Mouse (Mus musculus): ENCODE measurements around the gene St5.

DNA sequence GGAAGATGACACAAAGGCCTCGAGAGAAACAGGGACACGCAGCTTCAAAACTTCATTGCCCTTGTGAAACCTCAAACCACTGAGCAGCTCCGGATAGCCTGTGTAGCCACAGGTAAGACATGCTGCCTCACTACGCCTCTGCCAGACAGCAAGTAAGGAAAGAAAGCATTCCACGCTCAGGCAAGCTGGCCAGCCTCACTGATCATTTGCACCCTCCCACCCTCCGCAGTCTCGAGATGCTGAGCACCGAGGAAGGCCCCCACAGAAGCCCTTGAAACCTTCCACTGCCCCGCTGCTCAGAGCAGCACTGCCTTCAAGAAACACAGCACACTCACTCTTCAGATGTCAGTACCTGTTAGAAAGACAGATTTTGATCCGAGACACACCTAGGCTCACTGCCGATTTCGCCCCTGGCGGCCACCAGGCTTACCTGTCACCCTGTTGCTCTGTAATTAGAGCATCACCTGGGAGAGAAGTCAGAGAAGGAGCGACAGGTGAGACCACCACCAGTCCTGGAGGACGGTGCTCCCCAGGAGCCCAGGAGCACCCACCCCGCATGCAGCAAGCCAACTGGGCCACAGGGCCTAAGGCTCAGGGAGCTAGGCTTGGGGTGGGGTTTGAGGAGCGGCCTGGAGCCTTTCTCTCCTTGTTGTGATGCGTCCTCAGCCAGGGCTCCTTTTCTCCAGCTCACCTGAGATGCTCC, 210.6 kb downstream of the St5 start:
- TF ChIP-seq CTCF (IDR thresholded peaks at IDR 0.05 in 2 of 3, conservative IDR thresholded peaks at IDR 0.05 in 1 of 3; ENCODE audit: control insufficient read depth in 1 of 3, insufficient read depth in 1 of 3, low read depth in 2 of 3, low read length in 3 of 3, poor library complexity in 1 of 3, severe bottlenecking in 1 of 3) (no peak), TCF12 (IDR thresholded peaks at IDR 0.05; ENCODE audit: low read depth, low read length) (no peak), JUND (IDR thresholded peaks at IDR 0.05; ENCODE audit: low read depth, low read length) (no peak), POLR2A (IDR thresholded peaks at IDR 0.05; ENCODE audit: control insufficient read depth in 1 of 2, insufficient read depth in 1 of 2, low read depth in 1 of 2, low read length in 2 of 2, poor library complexity in 1 of 2) (no peak), TAL1 (IDR thresholded peaks at IDR 0.05; ENCODE audit: low read length) (no peak), GATA1 (IDR thresholded peaks at IDR 0.05; ENCODE audit: low read depth, low read length) (no peak), POLR2AphosphoS5 (IDR thresholded peaks at IDR 0.05; ENCODE audit: borderline replicate concordance, low read depth, low read length) (no peak), CHD2 (IDR thresholded peaks at IDR 0.05; ENCODE audit: low read length) (no peak), ZKSCAN1 (IDR thresholded peaks at IDR 0.05; ENCODE audit: low read depth, low read length) (no peak), USF1 (IDR thresholded peaks at IDR 0.05; ENCODE audit: low read depth, low read length) (no peak), ZC3H11A (IDR thresholded peaks at IDR 0.05; ENCODE audit: low read depth, low read length) (no peak), MEF2A (IDR thresholded peaks at IDR 0.05; ENCODE audit: extremely low read depth, insufficient replicate concordance, low read depth, low read length, poor library complexity, severe bottlenecking) (no peak), ETS1 (IDR thresholded peaks at IDR 0.05; ENCODE audit: low read depth, low read length) (no peak), NRF1 (IDR thresholded peaks at IDR 0.05; ENCODE audit: insufficient read depth, low read depth, low read length, poor library complexity, severe bottlenecking) (no peak)
